Mouse (Mus musculus) ES-Bruce4 (cell line): ENCODE results near the gene Sfswap.

ENCODE experiments used
- CTCF ChIP-seq: IDR thresholded peaks from one replicate; pipeline ENCODE4 v1.8.1; 2011; ENCODE audit warnings: low read depth, low read length
- EP300 ChIP-seq: IDR thresholded peaks from 2 replicates; pipeline ENCODE4 v1.6.1; 2011; ENCODE audit warnings: low read depth, low read length; ENCODE audit not compliant: insufficient read depth
- POLR2A ChIP-seq: IDR thresholded peaks from one replicate; pipeline ENCODE4 v1.8.1; 2011; ENCODE audit warnings: low read length; ENCODE audit not compliant: insufficient read depth

DNA sequence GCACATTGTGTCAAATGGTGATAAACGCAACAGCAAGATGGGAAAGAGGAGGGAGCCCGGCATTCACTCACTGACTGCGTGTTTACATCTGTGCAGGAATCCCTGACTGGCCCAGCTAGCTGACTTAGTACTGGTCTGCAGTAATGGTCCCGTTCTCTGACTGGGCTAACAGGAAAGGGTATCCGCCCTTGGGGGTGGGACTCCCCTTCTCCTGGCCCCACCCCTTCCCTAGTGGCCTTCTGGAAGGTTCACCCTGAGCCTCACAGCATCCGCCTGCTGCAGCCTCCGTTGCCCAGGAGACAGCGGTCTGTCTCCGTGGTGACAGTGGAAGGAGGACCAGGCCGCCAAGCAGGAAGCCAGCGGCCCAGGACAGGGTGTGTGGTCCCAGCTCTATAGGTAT lies 89.9 kb downstream of the Sfswap start:
- TF ChIP-seq CTCF (no peak), EP300 (no peak), POLR2A (no peak)
